Mouse (Mus musculus): ENCODE results near the gene Snx13. TPM values are rescaled to one million over a fixed set of nuclear protein-coding genes. Genes with fewer than 3 reads are reported as not detected.

Gene Snx13
- polyA plus RNA-seq, 1 experiment: 2.9 TPM

GRCm38 (mm10) chr12:35063697-35064468, 16.9 kb downstream of the Snx13 start:
- no peak overlapping the region for H3K4me3 ChIP-seq (ENCODE audit: insufficient read depth, poor library complexity, severe bottlenecking)

GRCm38 (mm10) chr12:35067621-35068020, 20.6 kb downstream of the Snx13 start:
- peaks cover 97% of the 10 kb centered on the region for H3K79me2 ChIP-seq (ENCODE audit: control insufficient read depth, insufficient read depth)
- TF ChIP-seq CTCF (IDR thresholded peaks at IDR 0.05; ENCODE audit: control insufficient read depth, insufficient read depth, insufficient read length) (no peak), CEBPB (IDR thresholded peaks at IDR 0.05; ENCODE audit: low read depth) (peak; percentile 7), USF1 (IDR thresholded peaks at IDR 0.05; ENCODE audit: low read depth) (no peak)

More at GRCm38 (mm10) chr12:35063697-35064468, 16.9 kb downstream of the Snx13 start:
- Histone ChIP-seq H3K36me3 (ENCODE audit: control insufficient read depth, insufficient read depth) (no peaks in the 10 kb centered on the region), H3K27me3 (ENCODE audit: control insufficient read depth, insufficient read depth, insufficient read length) (no peaks in the 10 kb centered on the region), H3ac (ENCODE audit: control insufficient read depth, insufficient read length, low read depth) (no peak overlapping the region), H3K79me2 (ENCODE audit: control insufficient read depth, insufficient read depth) (peaks cover 98% of the 10 kb centered on the region), H3K79me3 (ENCODE audit: low read depth) (peaks cover 53% of the 10 kb centered on the region)
- TF ChIP-seq CEBPB (IDR thresholded peaks at IDR 0.05; ENCODE audit: low read depth): no peak
- TF ChIP-seq FOSL1 (IDR thresholded peaks at IDR 0.05; ENCODE audit: insufficient read depth, low read length, poor library complexity, severe bottlenecking): no peak
- TF ChIP-seq MYOG (IDR thresholded peaks at IDR 0.05; ENCODE audit: control insufficient read depth, extremely low read depth, insufficient read length): no peak
- no peak for TF ChIP-seq MAX (IDR thresholded peaks at IDR 0.05)
- no peak for TF ChIP-seq CTCF (IDR thresholded peaks at IDR 0.05; ENCODE audit: control insufficient read depth, insufficient read depth, insufficient read length)
- no peak for TF ChIP-seq MYOD1 (IDR thresholded peaks at IDR 0.05; ENCODE audit: control insufficient read depth, insufficient read length, low read depth)
- no peak for TF ChIP-seq USF1 (IDR thresholded peaks at IDR 0.05; ENCODE audit: low read depth)

GRCm38 (mm10) chr12:35071336-35071735, 24.4 kb downstream of the Snx13 start:
- no peaks in the 10 kb centered on the region for H3K36me3 ChIP-seq (ENCODE audit: control insufficient read depth, insufficient read depth)
- H3K79me3 ChIP-seq (ENCODE audit: low read depth): peaks cover 31% of the 10 kb centered on the region
- H3K4me3 ChIP-seq (ENCODE audit: insufficient read depth, poor library complexity, severe bottlenecking): no peak overlapping the region
- H3ac ChIP-seq (ENCODE audit: control insufficient read depth, insufficient read length, low read depth): no peak overlapping the region
- TF ChIP-seq MYOD1 (IDR thresholded peaks at IDR 0.05; ENCODE audit: control insufficient read depth, insufficient read length, low read depth) (no peak), USF1 (IDR thresholded peaks at IDR 0.05; ENCODE audit: low read depth) (no peak), CEBPB (IDR thresholded peaks at IDR 0.05; ENCODE audit: low read depth) (no peak), MYOG (IDR thresholded peaks at IDR 0.05; ENCODE audit: control insufficient read depth, extremely low read depth, insufficient read length) (no peak), CTCF (IDR thresholded peaks at IDR 0.05; ENCODE audit: control insufficient read depth, insufficient read depth, insufficient read length) (no peak), MAX (IDR thresholded peaks at IDR 0.05) (no peak), FOSL1 (IDR thresholded peaks at IDR 0.05; ENCODE audit: insufficient read depth, low read length, poor library complexity, severe bottlenecking) (no peak)
- H3K27me3 ChIP-seq (ENCODE audit: control insufficient read depth, insufficient read depth, insufficient read length): no peaks in the 10 kb centered on the region
- H3K79me2 ChIP-seq (ENCODE audit: control insufficient read depth, insufficient read depth): peaks cover 92% of the 10 kb centered on the region

More at GRCm38 (mm10) chr12:35067621-35068020, 20.6 kb downstream of the Snx13 start:
- H3K36me3 ChIP-seq (ENCODE audit: control insufficient read depth, insufficient read depth): no peaks in the 10 kb centered on the region
- H3K79me3 ChIP-seq (ENCODE audit: low read depth): peaks cover 41% of the 10 kb centered on the region
- H3K4me3 ChIP-seq (ENCODE audit: insufficient read depth, poor library complexity, severe bottlenecking): no peak overlapping the region
- no peak overlapping the region for H3ac ChIP-seq (ENCODE audit: control insufficient read depth, insufficient read length, low read depth)
- no peaks in the 10 kb centered on the region for H3K27me3 ChIP-seq (ENCODE audit: control insufficient read depth, insufficient read depth, insufficient read length)

GRCm38 (mm10) chr12:35072178-35072577, 25.2 kb downstream of the Snx13 start:
- Histone ChIP-seq H3ac (ENCODE audit: control insufficient read depth, insufficient read length, low read depth) (no peak overlapping the region), H3K27me3 (ENCODE audit: control insufficient read depth, insufficient read depth, insufficient read length) (no peaks in the 10 kb centered on the region), H3K36me3 (ENCODE audit: control insufficient read depth, insufficient read depth) (no peaks in the 10 kb centered on the region), H3K79me3 (ENCODE audit: low read depth) (peaks cover 29% of the 10 kb centered on the region), H3K4me3 (ENCODE audit: insufficient read depth, poor library complexity, severe bottlenecking) (no peak overlapping the region), H3K79me2 (ENCODE audit: control insufficient read depth, insufficient read depth) (peaks cover 90% of the 10 kb centered on the region)
- TF ChIP-seq USF1 (IDR thresholded peaks at IDR 0.05; ENCODE audit: low read depth) (no peak), CEBPB (IDR thresholded peaks at IDR 0.05; ENCODE audit: low read depth) (no peak), FOSL1 (IDR thresholded peaks at IDR 0.05; ENCODE audit: insufficient read depth, low read length, poor library complexity, severe bottlenecking) (no peak), MYOG (IDR thresholded peaks at IDR 0.05; ENCODE audit: control insufficient read depth, extremely low read depth, insufficient read length) (no peak)

- H3K79me2 ChIP-seq (ENCODE audit: control insufficient read depth, insufficient read depth): peaks cover 53% of the 10 kb centered on the region
- no peaks in the 10 kb centered on the region for H3K36me3 ChIP-seq (ENCODE audit: control insufficient read depth, insufficient read depth)
- H3K4me3 ChIP-seq (ENCODE audit: insufficient read depth, poor library complexity, severe bottlenecking): no peak overlapping the region
- TF ChIP-seq MYOD1 (IDR thresholded peaks at IDR 0.05; ENCODE audit: control insufficient read depth, insufficient read length, low read depth) (no peak), MYOG (IDR thresholded peaks at IDR 0.05; ENCODE audit: control insufficient read depth, extremely low read depth, insufficient read length) (no peak)
- no peak overlapping the region for H3ac ChIP-seq (ENCODE audit: control insufficient read depth, insufficient read length, low read depth)
- no peaks in the 10 kb centered on the region for H3K27me3 ChIP-seq (ENCODE audit: control insufficient read depth, insufficient read depth, insufficient read length)
- H3K79me3 ChIP-seq (ENCODE audit: low read depth): peaks cover 11% of the 10 kb centered on the region
Observed at GRCm38 (mm10) chr12:35075993-35076392, 29.0 kb downstream of the Snx13 start.

- peaks cover 21% of the 10 kb centered on the region for H3K36me3 ChIP-seq (ENCODE audit: control insufficient read depth, insufficient read depth)
- H3K4me3 ChIP-seq (ENCODE audit: insufficient read depth, poor library complexity, severe bottlenecking): no peak overlapping the region
- H3K79me2 ChIP-seq (ENCODE audit: control insufficient read depth, insufficient read depth): no peaks in the 10 kb centered on the region
- H3K27me3 ChIP-seq (ENCODE audit: control insufficient read depth, insufficient read depth, insufficient read length): no peaks in the 10 kb centered on the region
- no peak overlapping the region for H3ac ChIP-seq (ENCODE audit: control insufficient read depth, insufficient read length, low read depth)
- TF ChIP-seq CEBPB (IDR thresholded peaks at IDR 0.05; ENCODE audit: low read depth) (no peak), MYOG (IDR thresholded peaks at IDR 0.05; ENCODE audit: control insufficient read depth, extremely low read depth, insufficient read length) (no peak), MYOD1 (IDR thresholded peaks at IDR 0.05; ENCODE audit: control insufficient read depth, insufficient read length, low read depth) (no peak), FOSL1 (IDR thresholded peaks at IDR 0.05; ENCODE audit: insufficient read depth, low read length, poor library complexity, severe bottlenecking) (no peak), MAX (IDR thresholded peaks at IDR 0.05) (no peak), USF1 (IDR thresholded peaks at IDR 0.05; ENCODE audit: low read depth) (no peak), CTCF (IDR thresholded peaks at IDR 0.05; ENCODE audit: control insufficient read depth, insufficient read depth, insufficient read length) (no peak)
- no peaks in the 10 kb centered on the region for H3K79me3 ChIP-seq (ENCODE audit: low read depth)
Observed at GRCm38 (mm10) chr12:35123549-35123948, 76.6 kb downstream of the Snx13 start.
